Mouse (Mus musculus) neural tube, embryonic 12.5 days (tissue): ENCODE results near the gene D8Ertd738e. TPM values are rescaled to one million over a fixed set of nuclear protein-coding genes. Genes with fewer than 3 reads are reported as not detected.

Source experiments
- ATAC-seq: fragments of 200-750 bp; cut with Nextera tagmentation; 2 replicates; pipeline ENCODE4 v1.8.0; 2017; ENCODE audit warnings: low read depth, mild to moderate bottlenecking, moderate TSS enrichment, moderate library complexity; ENCODE audit not compliant: low FRiP score
- H3K27ac ChIP-seq: fragments of 300-500 bp; sonication (generic); 2 replicates; pipeline ENCODE4 v1.5.1; 2016
- H3K27me3 ChIP-seq: fragments of 300-500 bp; sonication (generic); replicated peaks from 2 replicates; pipeline ENCODE4 v1.6.1; 2016; ENCODE audit warnings: mild to moderate bottlenecking
- H3K36me3 ChIP-seq: fragments of 300-500 bp; sonication (generic); 2 replicates; pipeline ENCODE4 v1.6.1; 2016; ENCODE audit warnings: mild to moderate bottlenecking
- H3K4me1 ChIP-seq: fragments of 300-500 bp; sonication (generic); 2 replicates; pipeline ENCODE4 v1.6.1; 2016
- H3K4me2 ChIP-seq: fragments of 300-500 bp; sonication (generic); replicated peaks from 2 replicates; pipeline ENCODE4 v1.6.1; 2016; ENCODE audit warnings: mild to moderate bottlenecking
- H3K4me3 ChIP-seq: fragments of 300-500 bp; sonication (generic); 2 replicates; pipeline ENCODE4 v1.5.1; 2016
- H3K9ac ChIP-seq: fragments of 300-500 bp; sonication (generic); 2 replicates; pipeline ENCODE4 v1.6.1; 2016; ENCODE audit warnings: mild to moderate bottlenecking
- H3K9me3 ChIP-seq: fragments of 300-500 bp; sonication (generic); 2 replicates; pipeline ENCODE4 v1.6.1; 2016; ENCODE audit warnings: mild to moderate bottlenecking
- WGBS: fragments of 180-500 bp; shearing (Covaris S2); methylation state at CpG from one replicate; pipeline ENCODE4 v1.1.7; 2016; 5-methylcytosine and 5-hydroxymethylcytosine counted together
- polyA plus RNA-seq: library from polyadenylated mRNA; unstranded; fragments of >200 nt; fragmentation: Nextera tagmentation; extraction: Ambion mirVana; gene quantifications from 2 replicates; pipeline ENCODE4 v1.2.1, GENCODE M21; 2016

Gene D8Ertd738e
- polyA plus RNA-seq, 1 experiment from 2014 or later = 256 TPM

DNA sequence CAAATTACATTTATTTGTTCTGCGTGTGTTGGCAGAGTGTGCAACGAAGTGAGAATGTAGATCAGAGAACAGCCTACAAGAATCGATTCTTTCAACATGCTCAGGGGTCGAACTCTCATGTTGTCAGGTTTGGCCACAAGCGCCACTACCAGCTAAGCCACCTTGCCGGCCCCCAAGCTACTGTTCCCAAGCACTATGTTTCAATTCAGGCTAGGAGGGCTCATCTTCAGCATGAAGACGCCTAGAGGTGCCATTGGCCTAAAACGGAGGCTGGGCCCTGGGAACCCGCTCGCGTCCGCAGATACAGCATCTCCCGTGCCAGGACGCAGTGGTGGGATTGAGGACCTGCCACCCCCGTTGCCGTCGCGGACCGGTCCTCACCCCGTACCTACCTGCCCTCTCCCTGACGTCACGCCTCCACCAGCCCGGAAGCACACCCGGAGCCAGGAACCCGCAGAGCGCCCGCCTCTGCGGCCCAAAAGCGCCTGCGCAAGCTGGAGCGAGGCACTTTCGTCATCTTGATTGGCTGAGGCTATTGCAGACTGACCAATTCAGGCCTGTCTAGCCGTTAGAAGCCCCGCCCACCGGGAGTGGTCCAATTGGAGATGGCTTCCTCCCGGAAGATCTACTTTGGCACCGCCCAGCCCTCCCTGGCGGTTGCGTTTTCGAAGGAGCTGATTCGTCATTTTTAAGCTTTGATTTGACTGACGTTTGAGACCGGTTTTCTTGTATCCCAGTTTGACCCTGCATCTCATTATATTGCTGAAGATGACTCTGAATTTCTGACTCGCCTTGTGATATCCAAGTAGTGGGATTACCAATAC, 20.6 kb upstream of the D8Ertd738e start, which contains the start of gene Ccdc130:
Ccdc130 (minus strand) TSS at position 431 of the 824 bp plus-strand sequence.
- H3K27ac ChIP-seq = no peak within 1 kb of the TSS
- peak within 1 kb of the TSS; percentile 89 for H3K4me2 ChIP-seq
- peak within 1 kb of the TSS; percentile 74 for H3K9ac ChIP-seq
- peak; percentile 99 for ATAC-seq
- H3K9me3 ChIP-seq = no peaks in the 10 kb centered on the region
- H3K4me1 ChIP-seq = peaks cover 9% of the 10 kb centered on the region
- H3K4me3 ChIP-seq = peak within 1 kb of the TSS; percentile 66
- H3K27me3 ChIP-seq = no peaks in the 10 kb centered on the region
- WGBS = under 1% methylated on average over 44 of the region's 44 CpGs
- H3K36me3 ChIP-seq = peaks cover 19% of the 10 kb centered on the region

- no peak overlapping the region for H3K27ac ChIP-seq
- peaks cover 13% of the 10 kb centered on the region for H3K4me1 ChIP-seq
- H3K4me2 ChIP-seq = no peak overlapping the region
- WGBS = 92% methylated on average over 4 of the region's 4 CpGs
- H3K4me3 ChIP-seq = no peak overlapping the region
- no peaks in the 10 kb centered on the region for H3K9me3 ChIP-seq
- no peak for ATAC-seq
- peaks cover 79% of the 10 kb centered on the region for H3K36me3 ChIP-seq
- H3K27me3 ChIP-seq = no peaks in the 10 kb centered on the region
- no peak overlapping the region for H3K9ac ChIP-seq
These were observed 11.6 kb upstream of the D8Ertd738e start for GRCm38 (mm10) chr8:84261098-84261497.

GRCm38 (mm10) chr8:84256822-84257610, 7.5 kb upstream of the D8Ertd738e start, which contains the start of gene Mri1:
Mri1 (minus strand) TSS chr8:84257326.
- H3K27ac ChIP-seq = peak within 1 kb of the TSS; percentile 76; the same call in 1 of the 2 replicates
- peak; percentile 90 for ATAC-seq
- peak within 1 kb of the TSS; percentile 88 for H3K9ac ChIP-seq
- peaks cover 16% of the 10 kb centered on the region for H3K4me1 ChIP-seq
- WGBS = under 1% methylated on average over 64 of the region's 64 CpGs
- H3K4me2 ChIP-seq = peak within 1 kb of the TSS; percentile 98
- peak within 1 kb of the TSS; percentile 75 for H3K4me3 ChIP-seq
- H3K27me3 ChIP-seq = no peaks in the 10 kb centered on the region
- no peaks in the 10 kb centered on the region for H3K9me3 ChIP-seq
- peaks cover 69% of the 10 kb centered on the region for H3K36me3 ChIP-seq

DNA sequence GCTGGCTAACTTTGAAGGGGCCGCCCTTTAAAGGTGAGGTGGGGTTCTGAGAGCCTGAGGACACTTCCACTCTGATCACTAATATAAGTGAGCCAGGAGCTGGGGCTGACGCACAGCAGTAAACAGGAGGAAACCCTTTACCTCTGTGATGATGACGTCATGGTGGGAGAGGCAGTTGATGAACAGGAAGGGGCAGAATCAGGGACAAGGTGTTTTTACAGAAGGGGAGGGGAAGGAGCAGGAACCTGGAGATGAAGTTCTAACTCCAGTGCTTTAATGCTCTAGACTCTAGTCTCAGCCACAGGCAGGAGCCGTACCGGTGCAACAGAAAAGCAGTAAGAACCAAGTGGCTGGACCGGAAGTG, 6.9 kb upstream of the D8Ertd738e start:
- peak overlapping the region; percentile 98 for H3K4me2 ChIP-seq
- H3K27me3 ChIP-seq = no peaks in the 10 kb centered on the region
- H3K9me3 ChIP-seq = no peaks in the 10 kb centered on the region
- peak; percentile 18; the same call in 1 of the 2 replicates for ATAC-seq
- peak overlapping the region; percentile 88 for H3K9ac ChIP-seq
- H3K4me1 ChIP-seq = peaks cover 16% of the 10 kb centered on the region
- peaks cover 69% of the 10 kb centered on the region for H3K36me3 ChIP-seq
- H3K4me3 ChIP-seq = peak overlapping the region; percentile 75
- peak overlapping the region; percentile 76; the same call in 1 of the 2 replicates for H3K27ac ChIP-seq
- WGBS = 12% methylated on average over 6 of the region's 6 CpGs

DNA sequence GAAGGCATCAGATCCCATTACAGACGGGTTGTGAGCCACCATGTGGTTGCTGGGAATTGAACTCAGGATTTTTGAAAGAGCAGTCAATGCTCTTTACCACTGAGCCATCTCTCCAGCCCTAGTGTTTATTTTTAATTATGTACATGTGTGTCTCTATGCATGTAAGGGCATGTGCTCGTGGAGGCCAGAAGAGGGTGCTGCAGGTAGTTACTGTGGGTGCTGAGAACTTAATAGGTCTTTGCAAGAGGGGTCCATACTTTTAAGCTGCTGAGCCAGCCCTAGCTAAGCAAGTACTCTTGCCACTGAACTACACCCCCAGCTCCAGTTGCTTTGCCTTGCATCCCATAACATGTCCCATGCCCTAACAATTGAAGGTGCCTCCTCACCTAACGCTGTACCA, 6.3 kb upstream of the D8Ertd738e start:
- peaks cover 67% of the 10 kb centered on the region for H3K36me3 ChIP-seq

GRCm38 (mm10) chr8:84241821-84242220, 7.7 kb downstream of the D8Ertd738e start:
- Histone ChIP-seq H3K27ac (no peak overlapping the region), H3K9me3 (no peaks in the 10 kb centered on the region), H3K27me3 (no peaks in the 10 kb centered on the region), H3K36me3 (peaks cover 34% of the 10 kb centered on the region), H3K4me1 (peaks cover 6% of the 10 kb centered on the region; the same call in 1 of the 2 replicates), H3K4me3 (no peak overlapping the region), H3K4me2 (no peak overlapping the region), H3K9ac (no peak overlapping the region)
- ATAC-seq = no peak
- WGBS = 84% methylated on average over 2 of the region's 2 CpGs

More for the DNA sequence above, 6.3 kb upstream of the D8Ertd738e start:
- Histone ChIP-seq H3K4me2 (peak overlapping the region; percentile 98), H3K27me3 (no peaks in the 10 kb centered on the region), H3K9me3 (no peaks in the 10 kb centered on the region), H3K9ac (peak overlapping the region; percentile 88; the same call in 1 of the 2 replicates), H3K4me3 (peak overlapping the region; percentile 75), H3K4me1 (peaks cover 16% of the 10 kb centered on the region), H3K27ac (no peak overlapping the region)
- WGBS = 85% methylated on average over 3 of the region's 3 CpGs
- ATAC-seq = no peak

GRCm38 (mm10) chr8:84241167-84241566, 8.4 kb downstream of the D8Ertd738e start:
- H3K4me3 ChIP-seq = no peak overlapping the region
- H3K27me3 ChIP-seq = no peaks in the 10 kb centered on the region
- no peak overlapping the region for H3K9ac ChIP-seq
- H3K36me3 ChIP-seq = peaks cover 27% of the 10 kb centered on the region
- no peak overlapping the region for H3K27ac ChIP-seq
- no peak overlapping the region for H3K4me2 ChIP-seq
- H3K9me3 ChIP-seq = no peaks in the 10 kb centered on the region
- WGBS = 68% methylated on average over 6 of the region's 6 CpGs
- peaks cover 8% of the 10 kb centered on the region; the same call in 1 of the 2 replicates for H3K4me1 ChIP-seq
- no peak for ATAC-seq

DNA sequence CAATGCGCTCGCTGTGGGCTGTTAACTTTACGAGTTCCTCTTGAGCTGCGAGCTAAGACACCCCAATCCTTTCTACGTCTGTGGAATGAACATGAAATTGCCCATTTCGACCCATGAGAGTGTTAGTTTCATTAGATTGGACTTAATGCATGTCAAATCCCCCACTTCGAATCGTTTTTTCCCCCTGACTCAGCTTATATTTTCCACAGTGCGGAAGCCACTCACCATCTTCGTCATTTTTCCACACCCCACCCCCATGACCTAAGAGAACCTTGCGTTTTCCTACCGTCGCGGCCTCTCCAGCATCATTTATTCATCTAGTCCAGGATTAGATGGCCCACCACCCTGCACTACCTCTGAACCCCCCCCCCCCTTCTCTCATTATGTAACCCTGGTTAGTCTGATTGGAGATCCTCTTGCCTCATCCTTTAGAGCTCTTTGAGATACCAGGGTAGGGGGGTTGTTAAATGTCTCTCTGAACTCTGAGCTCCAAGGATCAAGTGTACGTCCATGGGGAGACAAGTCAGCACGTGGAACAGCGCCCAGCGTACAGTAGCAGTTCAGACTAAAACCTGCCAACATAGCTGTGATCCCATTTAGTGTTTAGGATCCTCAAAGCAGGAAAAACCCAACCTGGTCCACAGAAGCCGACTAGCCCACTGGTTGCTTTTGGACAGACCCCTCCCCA, 11.8 kb downstream of the D8Ertd738e start:
- H3K4me2 ChIP-seq = peak overlapping the region; percentile 61
- H3K27ac ChIP-seq = peak overlapping the region; percentile 68; the same call in 1 of the 2 replicates
- H3K9me3 ChIP-seq = no peaks in the 10 kb centered on the region
- ATAC-seq = peak; percentile 5; the same call in 1 of the 2 replicates
- H3K27me3 ChIP-seq = no peaks in the 10 kb centered on the region
- H3K36me3 ChIP-seq = peaks cover 24% of the 10 kb centered on the region
- peaks cover 28% of the 10 kb centered on the region for H3K4me1 ChIP-seq
- H3K4me3 ChIP-seq = peak overlapping the region; percentile 49
- peak overlapping the region; percentile 64 for H3K9ac ChIP-seq
- WGBS = 22% methylated on average over 19 of the region's 19 CpGs

DNA sequence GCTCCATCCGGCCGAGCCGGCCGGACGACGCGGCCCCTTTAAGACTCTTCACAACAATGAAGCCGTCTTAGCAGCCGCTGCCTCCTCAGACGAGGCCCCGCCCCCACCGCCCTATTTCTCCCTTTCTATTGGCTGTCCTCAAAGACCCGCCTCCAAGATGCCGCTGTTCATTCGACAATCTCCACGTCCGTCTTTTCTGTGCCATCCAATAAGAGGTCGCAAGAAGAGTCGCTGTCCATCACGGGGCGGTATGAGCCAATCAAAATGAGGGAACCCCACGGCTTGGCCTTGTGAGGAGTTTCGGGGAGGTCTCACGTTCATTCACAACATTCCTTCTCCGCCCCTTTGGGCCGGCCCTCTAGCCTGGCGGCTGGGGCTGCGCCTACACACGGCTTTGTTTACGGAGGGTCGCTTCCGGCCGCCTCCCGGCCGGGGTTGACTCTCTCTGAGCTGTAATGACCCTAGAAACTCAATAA, 12.5 kb downstream of the D8Ertd738e start, which contains the start of gene Zswim4:
Zswim4 (minus strand) TSS at position 58 of the 476 bp plus-strand sequence.
- Histone ChIP-seq H3K36me3 (peaks cover 29% of the 10 kb centered on the region), H3K9me3 (no peaks in the 10 kb centered on the region), H3K4me2 (peak within 1 kb of the TSS; percentile 90), H3K27ac (peak within 1 kb of the TSS; percentile 68; the same call in 1 of the 2 replicates), H3K9ac (peak within 1 kb of the TSS; percentile 98), H3K4me1 (peaks cover 28% of the 10 kb centered on the region), H3K27me3 (no peaks in the 10 kb centered on the region), H3K4me3 (peak within 1 kb of the TSS; percentile 90)
- WGBS = under 1% methylated on average over 35 of the region's 35 CpGs
- ATAC-seq = peak; percentile 98

DNA sequence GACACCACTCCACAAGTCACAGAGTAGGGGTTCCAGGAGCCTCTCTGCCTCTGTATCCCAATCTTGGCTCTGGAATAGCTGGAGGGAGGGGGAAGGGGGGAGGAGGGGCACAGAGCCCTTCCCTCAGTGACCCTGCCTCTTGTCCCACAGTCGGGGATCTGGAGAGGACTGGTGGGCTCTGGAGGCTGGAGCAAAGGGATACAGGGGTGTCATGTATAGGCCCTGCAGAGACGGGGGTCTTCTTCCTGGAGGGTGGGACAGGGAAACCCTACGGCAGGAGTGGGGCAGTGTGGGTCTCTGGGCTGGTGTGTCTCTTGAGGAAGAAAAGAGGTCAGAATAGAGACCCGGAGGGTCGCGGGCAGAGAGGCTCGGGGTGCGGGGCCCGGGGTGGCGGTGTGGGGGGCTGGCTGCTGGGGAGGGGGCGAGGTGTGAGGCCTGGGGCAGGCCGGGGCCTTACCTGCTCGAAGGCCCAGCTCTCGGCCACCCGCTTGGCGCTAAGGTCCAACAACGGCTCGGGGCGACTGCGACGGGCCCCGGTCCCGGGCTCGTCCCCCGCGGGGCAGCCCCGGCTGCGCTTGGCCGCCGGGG, 13.0 kb downstream of the D8Ertd738e start:
- Histone ChIP-seq H3K27me3 (no peaks in the 10 kb centered on the region), H3K9me3 (no peaks in the 10 kb centered on the region), H3K4me3 (peak overlapping the region; percentile 90), H3K36me3 (peaks cover 35% of the 10 kb centered on the region), H3K4me1 (peaks cover 28% of the 10 kb centered on the region), H3K4me2 (peak overlapping the region; percentile 90), H3K27ac (peak overlapping the region; percentile 8; the same call in 1 of the 2 replicates), H3K9ac (peak overlapping the region; percentile 98)
- WGBS = 1% methylated on average over 30 of the region's 30 CpGs
- peak; percentile 42 for ATAC-seq
